Mouse (Mus musculus) heart, embryonic 11.5 days (tissue): ENCODE results near the gene Stard10. TPM values are rescaled to one million over a fixed set of nuclear protein-coding genes. Genes with fewer than 3 reads are reported as not detected.

Experiments used
- ATAC-seq: fragments of 200-750 bp; cut with Nextera tagmentation; replicated peaks from 2 replicates; pipeline ENCODE4 v1.8.0; 2017; ENCODE audit warnings: moderate library complexity; ENCODE audit not compliant: insufficient number of reproducible peaks, low FRiP score, low TSS enrichment
- H3K27ac ChIP-seq: fragments of 300-500 bp; sonication (generic); 2 replicates; pipeline ENCODE4 v1.5.1; 2014; ENCODE audit warnings: mild to moderate bottlenecking, low read depth, low read length
- H3K27me3 ChIP-seq: fragments of 300-500 bp; sonication (generic); 2 replicates; pipeline ENCODE4 v1.6.1; 2014; ENCODE audit warnings: mild to moderate bottlenecking, low read length, mixed read lengths; ENCODE audit not compliant: control insufficient read depth, insufficient read depth
- H3K36me3 ChIP-seq: fragments of 300-500 bp; sonication (generic); 2 replicates; pipeline ENCODE4 v1.6.1; 2014; ENCODE audit warnings: mild to moderate bottlenecking, low read length, moderate library complexity, mixed read lengths; ENCODE audit not compliant: control insufficient read depth, insufficient read depth
- H3K4me1 ChIP-seq: fragments of 300-500 bp; sonication (generic); 2 replicates; pipeline ENCODE4 v1.6.1; 2014; ENCODE audit warnings: low read length; ENCODE audit not compliant: control insufficient read depth, insufficient read depth
- H3K4me2 ChIP-seq: fragments of 300-500 bp; sonication (generic); 2 replicates; pipeline ENCODE4 v1.6.1; 2014; ENCODE audit warnings: mild to moderate bottlenecking, moderate library complexity
- H3K4me3 ChIP-seq: fragments of 300-500 bp; sonication (generic); 2 replicates; pipeline ENCODE4 v1.5.1; 2014; ENCODE audit warnings: low read depth, low read length
- H3K9ac ChIP-seq: fragments of 300-500 bp; sonication (generic); 2 replicates; pipeline ENCODE4 v1.6.1; 2014; ENCODE audit warnings: mild to moderate bottlenecking, low read depth, low read length, moderate library complexity
- H3K9me3 ChIP-seq: fragments of 300-500 bp; sonication (generic); replicated peaks from 2 replicates; pipeline ENCODE4 v1.6.1; 2016; ENCODE audit warnings: low read length; ENCODE audit not compliant: control insufficient read depth
- WGBS: fragments of 180-500 bp; shearing (Covaris S2); extraction: QIAGEN DNeasy Blood & Tissue Kit; methylation state at CpG from one replicate; pipeline ENCODE4 v1.1.7; 2014; ENCODE audit not compliant: insufficient replicate concordance; 5-methylcytosine and 5-hydroxymethylcytosine counted together
- polyA plus RNA-seq: library from polyadenylated mRNA; unstranded; fragments of >200 nt; fragmentation: Nextera tagmentation; extraction: Ambion mirVana; gene quantifications from 2 replicates; pipeline ENCODE4 v1.2.1, GENCODE M21; 2014

The Stard10 gene
- polyA plus RNA-seq, 1 experiment from 2014 or later, result 44.4 TPM

DNA sequence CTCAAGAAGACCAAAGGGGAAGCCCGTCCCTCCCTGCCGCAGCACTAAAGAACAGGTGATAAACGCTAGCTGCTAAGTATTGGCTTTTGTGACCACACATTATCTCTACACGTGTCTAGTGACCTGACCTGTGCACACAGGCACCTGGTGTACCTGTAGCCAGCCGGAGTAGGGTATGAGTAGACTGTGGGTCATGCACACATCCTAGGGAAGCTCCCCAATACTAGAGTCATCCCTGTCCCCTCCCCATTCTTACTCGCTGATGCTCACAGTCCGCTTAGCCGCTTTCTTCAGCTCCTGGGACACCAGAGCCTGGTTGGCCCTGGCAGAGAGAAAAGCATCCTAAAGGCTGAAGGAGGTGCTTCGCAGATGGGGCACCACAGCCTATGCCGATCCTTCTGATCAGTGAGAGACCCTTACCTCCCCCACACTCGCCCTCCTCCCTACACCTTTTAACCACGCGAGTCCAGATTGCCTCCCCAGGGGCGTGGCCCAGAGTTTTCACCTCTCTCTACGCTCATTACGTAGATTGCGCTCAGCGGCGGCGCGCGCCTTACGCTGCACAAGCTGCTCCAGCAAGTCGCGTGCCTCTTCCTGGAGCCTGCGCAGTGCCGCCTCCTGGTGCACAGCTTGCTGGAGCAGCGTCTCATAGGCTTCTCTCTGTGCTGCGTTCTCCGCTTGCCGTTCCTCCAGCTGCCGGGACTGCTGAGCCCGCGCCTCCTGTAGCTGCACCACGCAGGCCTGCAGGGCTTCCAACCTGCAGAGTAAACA is 20.4 kb upstream of the Stard10 start:
- peak overlapping the region; percentile 32 for H3K4me3 ChIP-seq
- ATAC-seq, result peak; percentile 43; the same call in 1 of the 2 replicates
- H3K9me3 ChIP-seq, result no peaks in the 10 kb centered on the region
- 11% methylated on average over 35 of the region's 35 CpGs for WGBS
- H3K4me1 ChIP-seq, result peaks cover 15% of the 10 kb centered on the region
- H3K27me3 ChIP-seq, result peaks cover 28% of the 10 kb centered on the region
- H3K9ac ChIP-seq, result peak overlapping the region; percentile 63
- H3K36me3 ChIP-seq, result no peaks in the 10 kb centered on the region
- H3K4me2 ChIP-seq, result peak overlapping the region; percentile 73
- no peak overlapping the region for H3K27ac ChIP-seq

DNA sequence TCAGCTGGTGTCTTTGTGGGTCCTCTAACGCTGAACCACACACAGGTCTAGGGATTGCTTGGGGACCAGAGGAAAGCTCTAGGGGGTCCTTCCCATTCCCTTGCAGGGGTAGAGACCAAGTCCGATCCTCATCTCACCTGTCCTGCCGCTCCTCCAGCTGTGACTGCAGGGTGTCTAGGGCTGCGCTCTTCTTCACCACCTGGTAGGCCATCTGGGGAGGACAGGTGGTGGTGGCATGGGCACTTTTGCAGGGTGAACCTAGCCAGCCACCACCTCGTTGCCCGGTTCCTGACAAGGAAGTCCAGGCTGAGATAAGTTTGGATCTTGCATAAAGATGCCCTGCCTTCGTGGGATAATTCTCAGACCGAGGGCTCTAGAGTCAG is 19.9 kb upstream of the Stard10 start:
- WGBS, result 26% methylated on average over 8 of the region's 8 CpGs
- H3K27ac ChIP-seq, result no peak overlapping the region

DNA sequence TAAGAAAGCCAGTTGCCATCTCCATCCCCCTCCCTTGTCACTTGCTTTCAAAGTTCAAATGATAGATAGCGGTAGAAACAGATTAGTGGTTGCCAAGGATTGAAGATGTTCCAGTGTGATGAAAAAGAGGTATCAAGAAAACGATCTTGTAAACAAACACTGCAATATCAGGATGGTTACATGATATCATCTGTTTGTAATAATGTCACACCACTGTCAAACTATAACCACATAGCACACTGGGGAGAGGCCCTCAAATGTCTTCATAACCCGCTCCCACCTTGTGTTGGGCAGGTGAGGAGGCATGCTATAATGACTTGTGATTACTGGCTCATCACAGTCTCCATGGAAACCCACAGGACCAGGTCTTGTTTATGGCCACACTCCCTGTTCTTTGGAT is 18.5 kb upstream of the Stard10 start:
- Histone ChIP-seq H3K36me3 (no peaks in the 10 kb centered on the region), H3K27me3 (peaks cover 28% of the 10 kb centered on the region), H3K27ac (no peak overlapping the region), H3K4me3 (no peak overlapping the region), H3K9me3 (no peaks in the 10 kb centered on the region), H3K4me2 (no peak overlapping the region), H3K9ac (no peak overlapping the region), H3K4me1 (peaks cover 15% of the 10 kb centered on the region)
- 83% methylated on average over 3 of the region's 3 CpGs for WGBS
- no peak for ATAC-seq

More for the DNA sequence above, 19.9 kb upstream of the Stard10 start:
- Histone ChIP-seq H3K9me3 (no peaks in the 10 kb centered on the region), H3K36me3 (no peaks in the 10 kb centered on the region), H3K27me3 (peaks cover 28% of the 10 kb centered on the region), H3K4me3 (peak overlapping the region; percentile 32), H3K9ac (peak overlapping the region; percentile 44), H3K4me2 (peak overlapping the region; percentile 73), H3K4me1 (peaks cover 15% of the 10 kb centered on the region)
- ATAC-seq, result no peak

DNA sequence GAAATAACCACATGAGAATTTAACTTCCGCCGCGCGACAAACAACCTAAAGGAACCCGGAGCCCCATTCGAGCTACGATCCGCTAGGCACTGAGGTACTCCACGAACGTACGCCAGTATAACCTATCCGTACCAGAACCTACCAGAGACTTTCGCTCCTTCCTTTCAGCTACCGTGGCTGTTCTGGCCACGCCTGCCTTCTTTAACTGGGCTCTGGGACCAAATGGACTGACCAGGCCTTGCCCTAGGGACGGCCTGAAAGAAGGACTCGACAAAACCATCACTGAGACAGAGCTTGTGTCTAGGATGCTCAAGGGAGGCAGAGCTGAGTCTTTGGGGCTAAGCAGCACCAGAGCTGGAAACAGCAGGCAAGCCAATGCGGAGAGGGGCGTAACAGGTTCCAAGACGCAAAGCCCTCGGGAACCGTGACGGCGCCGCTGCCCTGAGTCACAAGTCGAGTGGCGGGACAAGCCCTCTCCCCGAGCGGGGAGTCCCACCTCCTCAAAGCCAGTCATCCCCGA is 15.5 kb upstream of the Stard10 start:
- peak; percentile 36; the same call in 1 of the 2 replicates for ATAC-seq
- H3K4me2 ChIP-seq, result peak overlapping the region; percentile 91
- H3K4me3 ChIP-seq, result peak overlapping the region; percentile 76
- peaks cover 28% of the 10 kb centered on the region for H3K27me3 ChIP-seq
- peak overlapping the region; percentile 73 for H3K27ac ChIP-seq
- H3K9me3 ChIP-seq, result no peaks in the 10 kb centered on the region
- WGBS, result under 1% methylated on average over 30 of the region's 30 CpGs
- H3K9ac ChIP-seq, result peak overlapping the region; percentile 80
- no peaks in the 10 kb centered on the region for H3K36me3 ChIP-seq
- H3K4me1 ChIP-seq, result peaks cover 15% of the 10 kb centered on the region

DNA sequence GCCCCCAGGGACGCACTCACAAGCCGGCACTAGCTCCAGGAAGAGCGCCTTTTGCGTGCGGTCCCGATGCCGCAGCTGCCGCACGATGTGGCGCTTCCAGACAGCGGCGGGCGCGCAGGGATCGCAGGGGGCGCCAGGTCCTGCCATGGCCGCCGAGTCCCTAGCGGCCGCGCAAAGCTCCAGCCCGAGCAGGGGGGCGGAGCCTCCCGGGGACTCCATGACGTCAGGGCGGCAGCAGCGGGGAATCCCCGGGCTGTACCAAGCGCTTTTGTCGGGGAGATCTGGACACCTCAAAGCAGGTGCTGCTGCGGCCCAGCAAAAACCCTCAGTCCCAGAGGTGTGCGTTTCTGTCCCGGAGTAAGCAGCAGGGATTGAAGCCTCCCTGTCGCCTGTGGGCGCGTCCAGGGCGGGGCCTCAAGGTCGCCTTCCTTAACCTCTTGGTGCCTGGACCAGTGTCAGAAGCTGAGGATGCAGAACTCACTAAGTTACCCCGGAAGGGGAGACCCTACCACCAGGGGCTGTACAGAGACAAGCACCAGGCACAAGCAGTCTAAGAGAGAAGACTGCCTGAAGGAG is 14.9 kb upstream of the Stard10 start, which contains the start of gene Atg16l2:
Atg16l2 (minus strand) TSS at position 371 of the 576 bp plus-strand sequence.
- H3K9me3 ChIP-seq, result no peaks in the 10 kb centered on the region
- peak within 1 kb of the TSS; percentile 76 for H3K4me3 ChIP-seq
- peaks cover 28% of the 10 kb centered on the region for H3K27me3 ChIP-seq
- H3K4me1 ChIP-seq, result peaks cover 13% of the 10 kb centered on the region
- no peaks in the 10 kb centered on the region for H3K36me3 ChIP-seq
- peak within 1 kb of the TSS; percentile 80 for H3K9ac ChIP-seq
- under 1% methylated on average over 39 of the region's 39 CpGs for WGBS
- peak; percentile 87 for ATAC-seq
- peak within 1 kb of the TSS; percentile 91 for H3K4me2 ChIP-seq
- peak within 1 kb of the TSS; percentile 73 for H3K27ac ChIP-seq

DNA sequence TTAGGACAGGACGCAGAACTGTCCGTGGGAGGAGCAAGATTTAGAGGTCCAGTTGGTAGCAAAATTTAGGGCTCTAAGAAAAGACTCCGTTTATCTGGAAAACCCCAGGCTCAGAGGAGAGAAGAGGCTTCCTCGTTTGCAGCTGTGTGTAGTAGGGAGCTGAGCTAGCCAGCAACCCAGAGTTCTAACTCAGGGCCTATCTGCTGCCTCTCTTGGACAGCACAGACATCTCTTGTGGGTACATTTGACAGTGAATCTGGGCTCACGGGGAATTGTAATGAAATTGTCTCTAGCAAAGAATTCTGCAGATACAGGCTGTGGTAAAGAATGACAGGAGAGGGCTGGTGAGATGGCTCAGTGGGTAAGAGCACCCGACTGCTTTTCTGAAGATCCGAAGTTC is 14.2 kb upstream of the Stard10 start:
- no peak for ATAC-seq
- Histone ChIP-seq H3K4me2 (peak overlapping the region; percentile 91), H3K9ac (no peak overlapping the region), H3K27ac (peak overlapping the region; percentile 73; the same call in 1 of the 2 replicates), H3K4me1 (peaks cover 11% of the 10 kb centered on the region; the same call in 1 of the 2 replicates), H3K4me3 (peak overlapping the region; percentile 76), H3K9me3 (no peaks in the 10 kb centered on the region), H3K36me3 (no peaks in the 10 kb centered on the region), H3K27me3 (peaks cover 21% of the 10 kb centered on the region)
- 26% methylated on average over 7 of the region's 7 CpGs for WGBS

DNA sequence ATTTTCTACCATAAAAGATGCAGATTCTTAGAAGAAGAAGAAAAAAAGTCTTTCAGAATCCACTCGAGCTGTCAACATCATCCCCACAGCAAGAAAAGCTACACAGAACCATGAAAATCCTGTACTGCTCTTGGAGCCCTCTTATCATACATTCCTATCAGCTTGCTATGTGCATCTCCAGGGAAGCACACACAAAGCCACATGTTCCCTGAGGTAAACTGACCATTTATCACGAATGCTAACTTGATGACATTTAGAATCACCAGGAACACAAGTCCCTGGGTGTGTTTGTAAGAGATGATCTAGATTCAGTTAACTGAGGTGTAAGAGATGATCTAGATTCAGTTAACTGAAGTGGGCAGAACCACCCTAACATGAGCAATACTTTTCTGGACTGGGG is 10.0 kb upstream of the Stard10 start:
- H3K27me3 ChIP-seq, result no peaks in the 10 kb centered on the region
- no peak overlapping the region for H3K9ac ChIP-seq
- no peaks in the 10 kb centered on the region for H3K36me3 ChIP-seq
- H3K4me1 ChIP-seq, result no peaks in the 10 kb centered on the region
- ATAC-seq, result no peak
- H3K9me3 ChIP-seq, result no peaks in the 10 kb centered on the region
- H3K4me3 ChIP-seq, result no peak overlapping the region
- H3K27ac ChIP-seq, result no peak overlapping the region
- WGBS, result 26% methylated on average over 2 of the region's 2 CpGs
- no peak overlapping the region for H3K4me2 ChIP-seq

DNA sequence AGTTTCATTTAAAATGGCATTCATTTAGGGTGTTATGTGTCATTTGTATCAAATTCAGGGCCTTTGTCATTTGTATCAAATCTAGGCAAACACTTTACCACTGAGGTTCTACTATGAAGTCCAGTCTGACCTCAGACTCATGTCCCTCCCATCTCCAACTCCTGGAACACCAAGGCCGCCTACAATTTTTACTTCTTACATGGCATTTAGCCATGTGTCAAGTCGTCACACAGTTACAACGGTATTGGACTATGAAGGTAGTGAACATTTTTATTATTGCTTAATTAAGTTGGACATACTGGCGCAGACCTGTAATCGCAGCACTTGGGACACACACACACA is 6.9 kb upstream of the Stard10 start:
- Histone ChIP-seq H3K4me1 (peaks cover 3% of the 10 kb centered on the region; the same call in 1 of the 2 replicates), H3K27me3 (no peaks in the 10 kb centered on the region), H3K4me3 (peak overlapping the region; percentile 51), H3K9ac (peak overlapping the region; percentile 72; the same call in 1 of the 2 replicates), H3K36me3 (no peaks in the 10 kb centered on the region), H3K9me3 (no peaks in the 10 kb centered on the region), H3K27ac (peak overlapping the region; percentile 88), H3K4me2 (peak overlapping the region; percentile 71)
- 45% methylated on average over 5 of the region's 5 CpGs for WGBS
- no peak for ATAC-seq
